Mouse (Mus musculus) small intestine, adult 2 months (tissue): ENCODE data around the gene Zan. TPM values are rescaled to one million over a fixed set of nuclear protein-coding genes. Genes with fewer than 3 reads are reported as not detected.

Experiments used
- H3K27ac ChIP-seq: fragments of 200-500 bp; 2 replicates; pipeline ENCODE4 v1.5.1; 2012; ENCODE audit warnings: low read depth, low read length, control low read depth, inconsistent platforms; ENCODE audit not compliant: insufficient read depth
- H3K27me3 ChIP-seq: fragments of 200-500 bp; 2 replicates; pipeline ENCODE4 v1.6.1; 2012; ENCODE audit warnings: mild to moderate bottlenecking, moderate library complexity, low read length, inconsistent platforms; ENCODE audit not compliant: control insufficient read depth, insufficient read depth
- H3K36me3 ChIP-seq: fragments of 200-500 bp; 2 replicates; pipeline ENCODE4 v1.6.1; 2012; ENCODE audit warnings: mild to moderate bottlenecking, low read length, control low read depth, inconsistent platforms; ENCODE audit not compliant: control insufficient read depth, insufficient read depth
- H3K4me1 ChIP-seq: fragments of 200-500 bp; 2 replicates; pipeline ENCODE4 v1.6.1; 2012; ENCODE audit warnings: low read length, inconsistent platforms, mixed read lengths; ENCODE audit not compliant: control insufficient read depth, insufficient read depth, insufficient read length
- H3K4me3 ChIP-seq: fragments of 200-500 bp; 2 replicates; pipeline ENCODE4 v1.5.1; 2012; ENCODE audit warnings: low read depth, mild to moderate bottlenecking, control low read depth, inconsistent platforms, low read length, moderate library complexity
- CTCF ChIP-seq: fragments of 200-500 bp; IDR thresholded peaks from 2 replicates; pipeline ENCODE4 v1.5.1; 2012; ENCODE audit warnings: low read depth, mild to moderate bottlenecking, control low read depth, inconsistent platforms, low read length, moderate library complexity, mixed read lengths; ENCODE audit not compliant: insufficient replicate concordance, insufficient read length; ENCODE audit errors: extremely low read depth
- POLR2A ChIP-seq: fragments of 200-500 bp; IDR thresholded peaks from 2 replicates; pipeline ENCODE4 v1.6.1; 2012; ENCODE audit warnings: low read depth, mild to moderate bottlenecking, control low read depth, inconsistent platforms, low read length, moderate library complexity
- WGBS: fragments of 180-500 bp; shearing (Covaris S2); methylation state at CpG from one replicate; pipeline ENCODE4 v1.1.7; 2018; 5-methylcytosine and 5-hydroxymethylcytosine counted together
- polyA plus RNA-seq: library from polyadenylated mRNA; depleted of rRNA; stranded (reverse); fragments of >200 nt; gene quantifications from 2 replicates; pipeline ENCODE4 v1.2.3, GENCODE M21; 2012

Gene Zan
- polyA plus RNA-seq, 1 experiment = 2.3 TPM

- no peaks in the 10 kb centered on the region for H3K27me3 ChIP-seq
- no peaks in the 10 kb centered on the region for H3K36me3 ChIP-seq
- whole genome bisulfite sequencing = 3% methylated on average over 9 of the region's 9 CpGs
- no peak for TF ChIP-seq CTCF
- TF ChIP-seq POLR2A = no peak
- H3K4me1 ChIP-seq = peaks cover 10% of the 10 kb centered on the region
- H3K4me3 ChIP-seq = no peak overlapping the region
- peak overlapping the region; percentile 84 for H3K27ac ChIP-seq
Measured at GRCm38 (mm10) chr5:137345821-137346220, 131.0 kb downstream of the Zan start.

GRCm38 (mm10) chr5:137343869-137344268 is 133.0 kb downstream of the Zan start:
- no peak overlapping the region for H3K4me3 ChIP-seq
- peaks cover 14% of the 10 kb centered on the region for H3K4me1 ChIP-seq
- H3K36me3 ChIP-seq = no peaks in the 10 kb centered on the region
- no peak overlapping the region for H3K27ac ChIP-seq
- TF ChIP-seq CTCF (no peak), POLR2A (no peak)
- no peaks in the 10 kb centered on the region for H3K27me3 ChIP-seq

- Histone ChIP-seq H3K36me3 (no peaks in the 10 kb centered on the region), H3K27me3 (no peaks in the 10 kb centered on the region), H3K27ac (no peak overlapping the region), H3K4me1 (peaks cover 16% of the 10 kb centered on the region), H3K4me3 (no peak overlapping the region)
- TF ChIP-seq CTCF (no peak), POLR2A (no peak)
- WGBS = over 99% methylated on average over 5 of the region's 5 CpGs
Measured at GRCm38 (mm10) chr5:137343412-137343811, 133.5 kb downstream of the Zan start.

GRCm38 (mm10) chr5:137342407-137343012 is 134.4 kb downstream of the Zan start:
- peaks cover 20% of the 10 kb centered on the region for H3K4me1 ChIP-seq
- 31% methylated on average over 7 of the region's 7 CpGs for WGBS
- H3K27me3 ChIP-seq = no peaks in the 10 kb centered on the region
- no peaks in the 10 kb centered on the region for H3K36me3 ChIP-seq
- no peak overlapping the region for H3K27ac ChIP-seq
- TF ChIP-seq CTCF = no peak
- no peak for TF ChIP-seq POLR2A
- no peak overlapping the region for H3K4me3 ChIP-seq

GRCm38 (mm10) chr5:137340222-137340621 is 136.6 kb downstream of the Zan start:
- Histone ChIP-seq H3K36me3 (no peaks in the 10 kb centered on the region), H3K4me3 (no peak overlapping the region), H3K27ac (no peak overlapping the region), H3K4me1 (peaks cover 26% of the 10 kb centered on the region), H3K27me3 (no peaks in the 10 kb centered on the region)
- TF ChIP-seq POLR2A (no peak), CTCF (no peak)
- 77% methylated on average over 6 of the region's 6 CpGs for WGBS

GRCm38 (mm10) chr5:137339290-137339979 is 137.4 kb downstream of the Zan start:
- TF ChIP-seq POLR2A (no peak), CTCF (no peak)
- WGBS = 34% methylated on average over 22 of the region's 22 CpGs
- Histone ChIP-seq H3K4me3 (peak overlapping the region; percentile 65), H3K27me3 (no peaks in the 10 kb centered on the region), H3K36me3 (no peaks in the 10 kb centered on the region), H3K4me1 (peaks cover 21% of the 10 kb centered on the region), H3K27ac (peak overlapping the region; percentile 17; the same call in 1 of the 2 replicates)

GRCm38 (mm10) chr5:137338663-137339289 is 138.1 kb downstream of the Zan start:
- WGBS = 2% methylated on average over 11 of the region's 11 CpGs
- no peaks in the 10 kb centered on the region for H3K27me3 ChIP-seq
- H3K27ac ChIP-seq = peak overlapping the region; percentile 67
- H3K4me3 ChIP-seq = peak overlapping the region; percentile 65
- H3K36me3 ChIP-seq = no peaks in the 10 kb centered on the region
- TF ChIP-seq CTCF (0 out of 2 replicates have a peak, but pooled peaks have one; percentile 2), POLR2A (no peak)
- H3K4me1 ChIP-seq = peaks cover 21% of the 10 kb centered on the region
